Mouse (Mus musculus) stomach, postnatal 0 days (tissue): ENCODE results near the gene Nup214. TPM values are rescaled to one million over a fixed set of nuclear protein-coding genes. Genes with fewer than 3 reads are reported as not detected.

Source experiments
- ATAC-seq: fragments of 200-750 bp; cut with Nextera tagmentation; 2 replicates; pipeline ENCODE4 v1.8.0; 2017; ENCODE audit not compliant: low FRiP score, low TSS enrichment
- DNase-seq: peaks from one replicate; pipeline ENCODE4 v3.0.0-alpha.2; 2016; ENCODE audit warnings: low spot score
- H3K27ac ChIP-seq: fragments of 300-500 bp; sonication (generic); replicated peaks from 2 replicates; pipeline ENCODE4 v1.5.1; 2014; ENCODE audit warnings: mild to moderate bottlenecking, control low read depth
- H3K27me3 ChIP-seq: fragments of 300-500 bp; sonication (generic); 2 replicates; pipeline ENCODE4 v1.6.1; 2014; ENCODE audit warnings: low read length; ENCODE audit not compliant: control insufficient read depth, insufficient read depth
- H3K36me3 ChIP-seq: fragments of 300-500 bp; sonication (generic); 2 replicates; pipeline ENCODE4 v1.6.1; 2014; ENCODE audit warnings: low read length, mixed read lengths; ENCODE audit not compliant: control insufficient read depth, insufficient read depth
- H3K4me1 ChIP-seq: fragments of 300-500 bp; sonication (generic); replicated peaks from 2 replicates; pipeline ENCODE4 v1.6.1; 2014; ENCODE audit warnings: antibody characterized with exemption; ENCODE audit not compliant: control insufficient read depth, insufficient read depth
- H3K4me2 ChIP-seq: fragments of 300-500 bp; sonication (generic); replicated peaks from 2 replicates; pipeline ENCODE4 v1.6.1; 2014; ENCODE audit warnings: low read depth, mild to moderate bottlenecking, control low read depth, moderate library complexity
- H3K4me3 ChIP-seq: fragments of 300-500 bp; sonication (generic); 2 replicates; pipeline ENCODE4 v1.5.1; 2014; ENCODE audit warnings: low read depth, low read length, control low read depth
- H3K9ac ChIP-seq: fragments of 300-500 bp; sonication (generic); 2 replicates; pipeline ENCODE4 v1.6.1; 2014; ENCODE audit warnings: mild to moderate bottlenecking, low read length, control low read depth, mixed read lengths
- H3K9me3 ChIP-seq: fragments of 300-500 bp; sonication (generic); 2 replicates; pipeline ENCODE4 v1.6.1; 2016; ENCODE audit warnings: low read length; ENCODE audit not compliant: control insufficient read depth
- CTCF ChIP-seq: IDR thresholded peaks from 2 replicates; pipeline ENCODE4 v1.5.1; 2016; ENCODE audit warnings: antibody characterized with exemption, low read depth, mild to moderate bottlenecking, moderate library complexity
- EP300 ChIP-seq: optimal IDR thresholded peaks from 2 replicates; pipeline ENCODE3; 2016; ENCODE audit warnings: antibody characterized with exemption
- WGBS: fragments of 180-500 bp; shearing (Covaris S2); extraction: QIAGEN DNeasy Blood & Tissue Kit; methylation state at CpG from one replicate; pipeline ENCODE4 v1.1.7; 2014; 5-methylcytosine and 5-hydroxymethylcytosine counted together
- polyA plus RNA-seq: library from polyadenylated mRNA; unstranded; fragments of >200 nt; fragmentation: Nextera tagmentation; extraction: Ambion mirVana; gene quantifications from 2 replicates; pipeline ENCODE4 v1.2.1, GENCODE M21; 2015

The Nup214 gene
- polyA plus RNA-seq, 1 experiment from 2014 or later: 33.6 TPM

GRCm38 (mm10) chr2:32061189-32061588, 87.0 kb downstream of the Nup214 start:
- no peaks in the 10 kb centered on the region for H3K27me3 ChIP-seq
- ATAC-seq (no peak), DNase-seq (no peak)
- WGBS: 56% methylated on average over 2 of the region's 2 CpGs
- TF ChIP-seq EP300 (no peak), CTCF (no peak)
- H3K4me2 ChIP-seq: no peak overlapping the region
- H3K36me3 ChIP-seq: no peaks in the 10 kb centered on the region
- no peak overlapping the region for H3K4me3 ChIP-seq
- H3K27ac ChIP-seq: no peak overlapping the region
- H3K9ac ChIP-seq: no peak overlapping the region
- H3K9me3 ChIP-seq: no peaks in the 10 kb centered on the region
- H3K4me1 ChIP-seq: no peaks in the 10 kb centered on the region

GRCm38 (mm10) chr2:32061722-32062505, 87.7 kb downstream of the Nup214 start:
- ATAC-seq: no peak
- H3K4me1 ChIP-seq: no peaks in the 10 kb centered on the region
- no peak for DNase-seq
- H3K27ac ChIP-seq: no peak overlapping the region
- 58% methylated on average over 12 of the region's 12 CpGs for WGBS
- H3K9me3 ChIP-seq: no peaks in the 10 kb centered on the region
- TF ChIP-seq CTCF (no peak), EP300 (no peak)
- H3K4me2 ChIP-seq: no peak overlapping the region
- no peak overlapping the region for H3K4me3 ChIP-seq
- no peak overlapping the region for H3K9ac ChIP-seq
- H3K36me3 ChIP-seq: no peaks in the 10 kb centered on the region
- H3K27me3 ChIP-seq: no peaks in the 10 kb centered on the region

GRCm38 (mm10) chr2:32062626-32063410, 88.6 kb downstream of the Nup214 start:
- no peaks in the 10 kb centered on the region for H3K9me3 ChIP-seq
- 80% methylated on average over 15 of the region's 15 CpGs for WGBS
- no peaks in the 10 kb centered on the region for H3K4me1 ChIP-seq

GRCm38 (mm10) chr2:32063451-32064151, 89.4 kb downstream of the Nup214 start:
- 76% methylated on average over 7 of the region's 7 CpGs for WGBS

More at GRCm38 (mm10) chr2:32062626-32063410, 88.6 kb downstream of the Nup214 start:
- Histone ChIP-seq H3K27ac (no peak overlapping the region), H3K4me3 (no peak overlapping the region), H3K9ac (no peak overlapping the region), H3K27me3 (no peaks in the 10 kb centered on the region), H3K4me2 (no peak overlapping the region), H3K36me3 (no peaks in the 10 kb centered on the region)
- DNase-seq (no peak), ATAC-seq (no peak)
- TF ChIP-seq EP300 (no peak), CTCF (no peak)

GRCm38 (mm10) chr2:32064913-32065312, 90.7 kb downstream of the Nup214 start:
- Histone ChIP-seq H3K4me2 (no peak overlapping the region), H3K9ac (no peak overlapping the region), H3K9me3 (no peaks in the 10 kb centered on the region), H3K4me1 (no peaks in the 10 kb centered on the region), H3K27ac (no peak overlapping the region), H3K27me3 (no peaks in the 10 kb centered on the region), H3K4me3 (no peak overlapping the region), H3K36me3 (no peaks in the 10 kb centered on the region)
- DNase-seq: no peak
- WGBS: 62% methylated on average over 13 of the region's 13 CpGs
- ATAC-seq: no peak
- TF ChIP-seq EP300: no peak
- TF ChIP-seq CTCF: no peak

More at GRCm38 (mm10) chr2:32063451-32064151, 89.4 kb downstream of the Nup214 start:
- H3K9ac ChIP-seq: no peak overlapping the region
- no peaks in the 10 kb centered on the region for H3K27me3 ChIP-seq
- TF ChIP-seq CTCF (no peak), EP300 (no peak)
- ATAC-seq (no peak), DNase-seq (no peak)
- no peaks in the 10 kb centered on the region for H3K4me1 ChIP-seq
- no peak overlapping the region for H3K27ac ChIP-seq
- no peaks in the 10 kb centered on the region for H3K36me3 ChIP-seq
- no peak overlapping the region for H3K4me2 ChIP-seq
- no peak overlapping the region for H3K4me3 ChIP-seq
- H3K9me3 ChIP-seq: no peaks in the 10 kb centered on the region
